Mouse (Mus musculus): Measurements from ENCODE around the gene Armc12.

DNA sequence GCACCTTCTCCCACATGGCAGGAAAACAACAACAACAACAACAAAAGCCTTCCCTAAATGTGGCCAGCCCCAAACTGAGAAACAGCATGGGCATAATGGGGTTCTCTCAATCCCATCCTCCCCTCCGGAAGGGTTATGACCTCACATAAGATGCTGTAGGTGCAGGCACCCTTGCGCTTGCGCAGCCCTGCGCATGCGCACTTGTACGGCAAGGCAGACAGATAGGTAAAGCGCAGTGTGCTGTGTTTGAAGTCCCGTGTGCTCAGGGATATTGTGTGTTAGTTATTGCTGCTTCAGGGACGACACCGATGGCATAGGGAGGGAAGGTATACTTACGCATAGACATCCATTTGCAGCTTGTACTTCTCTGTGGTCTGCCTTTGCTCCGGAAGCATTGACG is 2.7 kb downstream of the Armc12 start:
- TF ChIP-seq POLR2A (IDR thresholded peaks at IDR 0.05; ENCODE audit: insufficient read depth, low read length) (no peak), CTCF (IDR thresholded peaks at IDR 0.05; ENCODE audit: low read depth, low read length) (no peak)
